Mouse (Mus musculus) ES-E14 (cell line): ENCODE measurements around the gene Pakap.

Source experiments
- CHD2 ChIP-seq: IDR thresholded peaks from 2 replicates; pipeline ENCODE4 v1.6.1; 2014; ENCODE audit warnings: mild to moderate bottlenecking, low read depth, low read length, inconsistent platforms
- HCFC1 ChIP-seq: IDR thresholded peaks from 2 replicates; pipeline ENCODE4 v1.6.1; 2012; ENCODE audit warnings: low read length, inconsistent platforms, borderline replicate concordance; ENCODE audit not compliant: insufficient read depth
- MAFK ChIP-seq: IDR thresholded peaks from 2 replicates; pipeline ENCODE4 v1.6.1; 2014; ENCODE audit warnings: mild to moderate bottlenecking, low read depth, low read length, inconsistent platforms; ENCODE audit not compliant: insufficient read depth
- ZC3H11A ChIP-seq: IDR thresholded peaks from 2 replicates; pipeline ENCODE4 v1.6.1; 2012; ENCODE audit warnings: low read depth, mild to moderate bottlenecking, inconsistent platforms, low read length, borderline replicate concordance
- ZNF384 ChIP-seq: IDR thresholded peaks from 2 replicates; pipeline ENCODE4 v1.6.1; 2012; ENCODE audit warnings: low read depth, low read length, inconsistent platforms

DNA sequence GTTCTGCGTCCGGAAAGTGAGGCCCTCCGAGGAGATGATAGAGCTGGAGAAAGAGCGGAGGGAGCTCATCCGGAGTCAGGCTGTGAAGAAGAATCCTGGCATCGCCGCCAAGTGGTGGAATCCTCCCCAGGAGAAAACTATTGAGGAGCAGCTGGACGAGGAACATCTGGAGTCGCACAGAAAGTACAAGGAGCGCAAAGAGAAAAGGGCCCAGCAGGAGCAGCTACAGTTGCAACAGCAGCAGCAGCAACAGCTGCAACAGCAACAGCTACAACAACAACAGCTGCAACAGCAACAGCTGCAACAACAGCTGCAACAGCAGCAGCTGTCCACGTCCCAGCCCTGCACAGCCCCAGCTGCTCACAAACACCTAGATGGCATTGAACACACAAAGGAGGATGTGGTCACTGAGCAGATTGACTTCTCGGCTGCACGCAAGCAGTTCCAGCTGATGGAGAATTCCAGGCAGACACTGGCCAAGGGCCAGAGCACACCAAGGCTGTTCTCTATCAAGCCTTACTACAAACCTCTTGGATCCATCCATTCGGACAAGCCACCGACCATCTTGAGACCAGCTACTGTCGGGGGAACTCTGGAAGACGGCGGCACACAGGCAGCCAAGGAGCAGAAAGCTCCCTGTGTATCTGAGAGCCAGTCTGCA is 287.4 kb downstream of the Pakap start:
- no peak for TF ChIP-seq ZNF384
- TF ChIP-seq HCFC1 = no peak
- no peak for TF ChIP-seq CHD2
- no peak for TF ChIP-seq MAFK
- no peak for TF ChIP-seq ZC3H11A
